Comparison of ENCODE assay signal across 9 mouse cellular contexts in genomic region chr5:8489471-8490110, GRCm38 (mm10).
DNase-seq lines count a peak whose midpoint lies in the region; ATAC-seq lines count a peak whose summit lies in the region.
"Had no signal": no experiment of that assay in that cellular context is flagged by ENCODE, and none has a peak within 500 bp of the region (broad histone marks: within the 10 kb centered on the region; RNA-seq: fewer than 3 reads in every experiment).

No protein-coding gene starts in this region.

- DNase-seq in midbrain, embryonic 11.5 days (ENCODE audit: low spot score, missing footprints): no peak
- no peak for DNase-seq in midbrain, embryonic 10.5 days (ENCODE audit: low spot score)
- DNase-seq in embryo, embryonic 10 days (ENCODE audit: low spot score): peak; percentile 56
- no peak for DNase-seq in urinary bladder, postnatal 10 days (ENCODE audit: low spot score)
- DNase-seq in ovary, postnatal 36 days (ENCODE audit: low spot score): no peak
- no peak for DNase-seq in layer of hippocampus, postnatal 10 days (ENCODE audit: low spot score in 2 of 2)

- no peak overlapping the region for H3K4me2 ChIP-seq in midbrain, embryonic 11.5 days
- no peak overlapping the region for H3K4me2 ChIP-seq in intestine, embryonic 15.5 days (replicated peaks)
- no peak overlapping the region for H3K4me2 ChIP-seq in neural tube, embryonic 14.5 days (ENCODE audit: low read depth, low read length)
- H3K4me2 ChIP-seq: embryonic facial prominence, embryonic 15.5 days had no signal

- H3K9me3 ChIP-seq in midbrain, embryonic 11.5 days (ENCODE audit: control insufficient read depth, low read length): no peaks in the 10 kb centered on the region; the same call in 1 of the 2 replicates
- no peaks in the 10 kb centered on the region; the same call in 1 of the 2 replicates for H3K9me3 ChIP-seq in midbrain, embryonic 10.5 days (replicated peaks)
- no peaks in the 10 kb centered on the region for H3K9me3 ChIP-seq in intestine, embryonic 15.5 days
- H3K9me3 ChIP-seq in neural tube, embryonic 14.5 days (ENCODE audit: control insufficient read depth, low read length): no peaks in the 10 kb centered on the region
- H3K9me3 ChIP-seq: embryonic facial prominence, embryonic 15.5 days had no signal

- no peaks in the 10 kb centered on the region for H3K27me3 ChIP-seq in midbrain, embryonic 11.5 days (ENCODE audit: control insufficient read depth, insufficient read depth, low read length)
- H3K27me3 ChIP-seq in midbrain, embryonic 10.5 days (ENCODE audit: low read depth, poor library complexity, severe bottlenecking): no peaks in the 10 kb centered on the region
- no peaks in the 10 kb centered on the region for H3K27me3 ChIP-seq in intestine, embryonic 15.5 days (replicated peaks)
- no peaks in the 10 kb centered on the region for H3K27me3 ChIP-seq in neural tube, embryonic 14.5 days (ENCODE audit: control insufficient read depth, insufficient read depth, low read length)
- H3K27me3 ChIP-seq: embryonic facial prominence, embryonic 15.5 days had no signal

- 56% methylated on average over 6 of the region's 6 CpGs for WGBS in midbrain, embryonic 11.5 days
- WGBS in midbrain, embryonic 10.5 days: 53% methylated on average over 6 of the region's 6 CpGs
- 37% methylated on average over 6 of the region's 6 CpGs for WGBS in intestine, embryonic 15.5 days
- 41% methylated on average over 6 of the region's 6 CpGs for WGBS in neural tube, embryonic 14.5 days

- ATAC-seq in midbrain, embryonic 11.5 days (ENCODE audit: low FRiP score): peak; percentile 70
- ATAC-seq in intestine, embryonic 15.5 days: peak; percentile 68
- peak; percentile 82 for ATAC-seq in neural tube, embryonic 14.5 days (ENCODE audit: low read depth)

- H3K36me3 ChIP-seq in midbrain, embryonic 11.5 days (ENCODE audit: control insufficient read depth, insufficient read depth, low read length): no peaks in the 10 kb centered on the region
- no peaks in the 10 kb centered on the region for H3K36me3 ChIP-seq in midbrain, embryonic 10.5 days
- H3K36me3 ChIP-seq in intestine, embryonic 15.5 days: no peaks in the 10 kb centered on the region
- 0 out of 2 replicates have a peak, but pooled peaks cover 3% of the 10 kb centered on the region for H3K36me3 ChIP-seq in neural tube, embryonic 14.5 days (ENCODE audit: control insufficient read depth, insufficient read depth, low read length)
- H3K36me3 ChIP-seq: embryonic facial prominence, embryonic 15.5 days had no signal

- no peak overlapping the region for H3K9ac ChIP-seq in midbrain, embryonic 11.5 days (ENCODE audit: low read length)
- no peak overlapping the region for H3K9ac ChIP-seq in intestine, embryonic 15.5 days
- no peak overlapping the region for H3K9ac ChIP-seq in neural tube, embryonic 14.5 days (replicated peaks; ENCODE audit: low read depth, low read length)
- H3K9ac ChIP-seq: embryonic facial prominence, embryonic 15.5 days had no signal

- 0 out of 2 replicates have a peak, but pooled peaks cover 2% of the 10 kb centered on the region for H3K4me1 ChIP-seq in midbrain, embryonic 11.5 days (ENCODE audit: control insufficient read depth, insufficient read depth, low read length)
- peaks cover 19% of the 10 kb centered on the region for H3K4me1 ChIP-seq in midbrain, embryonic 10.5 days
- H3K4me1 ChIP-seq in intestine, embryonic 15.5 days (replicated peaks): no peaks in the 10 kb centered on the region
- H3K4me1 ChIP-seq in neural tube, embryonic 14.5 days (ENCODE audit: control insufficient read depth, insufficient read depth, low read length): no peaks in the 10 kb centered on the region
- H3K4me1 ChIP-seq: embryonic facial prominence, embryonic 15.5 days had no signal

- no peak overlapping the region for H3K27ac ChIP-seq in midbrain, embryonic 11.5 days (ENCODE audit: low read depth, low read length)
- H3K27ac ChIP-seq in midbrain, embryonic 10.5 days (replicated peaks): no peak overlapping the region
- no peak overlapping the region for H3K27ac ChIP-seq in intestine, embryonic 15.5 days
- H3K27ac ChIP-seq in neural tube, embryonic 14.5 days (ENCODE audit: low read depth, low read length): no peak overlapping the region
- H3K27ac ChIP-seq: embryonic facial prominence, embryonic 15.5 days had no signal

- H3K4me3 ChIP-seq in midbrain, embryonic 11.5 days (ENCODE audit: low read depth, low read length): no peak overlapping the region
- H3K4me3 ChIP-seq in midbrain, embryonic 10.5 days: no peak overlapping the region
- no peak overlapping the region for H3K4me3 ChIP-seq in intestine, embryonic 15.5 days (replicated peaks)
- H3K4me3 ChIP-seq in neural tube, embryonic 14.5 days (ENCODE audit: low read depth, low read length): no peak overlapping the region
- H3K4me3 ChIP-seq: embryonic facial prominence, embryonic 15.5 days had no signal
